25 mouse cellular contexts compared by ENCODE assay signal in the genomic region with DNA sequence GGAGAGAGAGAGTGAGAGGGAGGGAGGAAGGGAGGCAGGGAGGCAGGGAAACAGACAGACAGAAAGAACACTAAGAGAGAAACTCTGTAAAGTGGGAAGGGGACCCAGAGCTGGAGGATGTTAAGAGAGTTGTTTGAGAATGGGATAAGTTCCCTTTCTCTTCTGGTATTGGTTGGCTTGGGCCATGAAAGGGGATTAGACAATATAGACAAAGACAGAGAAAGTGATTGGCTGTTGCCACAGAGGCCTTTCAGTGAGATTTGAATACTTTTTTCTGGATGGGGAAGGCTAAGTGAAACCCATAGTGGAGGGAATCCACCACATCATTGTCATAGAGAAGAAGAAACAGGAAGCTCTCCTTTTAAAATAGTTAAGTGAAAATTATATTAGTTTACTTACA.
"Had no signal": no experiment of that assay in that cellular context is flagged by ENCODE, and none has a peak within 500 bp of the region (broad histone marks: within the 10 kb centered on the region; RNA-seq: fewer than 3 reads in every experiment).

No protein-coding gene starts in this region.

- H3K9me3 ChIP-seq: heart, embryonic 10.5 days; hindbrain, embryonic 13.5 days; hindbrain, embryonic 15.5 days; kidney, embryonic 15.5 days; limb, embryonic 13.5 days; limb, embryonic 15.5 days; liver, embryonic 12.5 days had no signal

- H3K4me1 ChIP-seq: heart, embryonic 10.5 days; heart, embryonic 12.5 days; hindbrain, embryonic 13.5 days; hindbrain, embryonic 15.5 days; kidney, embryonic 15.5 days; limb, embryonic 15.5 days; liver, embryonic 12.5 days had no signal

- DNase-seq: gastrocnemius, adult 2 months; gastrocnemius, postnatal 10 days; gastrocnemius, postnatal 25 days; heart, adult 18-20 months; heart, postnatal 10 days; heart, postnatal 36 days; kidney, adult 11 months; kidney, adult 2 months; kidney, adult 9 months; kidney, postnatal 14 days; kidney, postnatal 36 days; layer of hippocampus, adult 9-11 months; layer of hippocampus, postnatal 36 days; left cerebral cortex, postnatal 4 days had no signal

- H3K4me3 ChIP-seq: gastrocnemius, adult 2 months; heart, embryonic 10.5 days; heart, embryonic 12.5 days; hindbrain, embryonic 13.5 days; hindbrain, embryonic 15.5 days; kidney, embryonic 15.5 days; limb, embryonic 13.5 days; limb, embryonic 15.5 days; liver, embryonic 12.5 days had no signal

- ATAC-seq: hindbrain, postnatal 0 days; intestine, embryonic 16.5 days; liver, embryonic 12.5 days had no signal

- H3K4me2 ChIP-seq: heart, embryonic 12.5 days; hindbrain, embryonic 13.5 days; hindbrain, embryonic 15.5 days; kidney, embryonic 15.5 days; limb, embryonic 13.5 days; limb, embryonic 15.5 days; liver, embryonic 12.5 days had no signal

- H3K27ac ChIP-seq: gastrocnemius, adult 2 months; heart, embryonic 10.5 days; hindbrain, embryonic 13.5 days; hindbrain, embryonic 15.5 days; hindbrain, postnatal 0 days; kidney, embryonic 15.5 days; kidney, postnatal 0 days; limb, embryonic 13.5 days; limb, embryonic 15.5 days; liver, embryonic 12.5 days had no signal

- H3K9ac ChIP-seq: heart, embryonic 12.5 days; hindbrain, embryonic 13.5 days; hindbrain, embryonic 15.5 days; kidney, embryonic 15.5 days; limb, embryonic 13.5 days; limb, embryonic 15.5 days; liver, embryonic 12.5 days had no signal

- H3K27me3 ChIP-seq: heart, embryonic 12.5 days; hindbrain, embryonic 13.5 days; hindbrain, embryonic 15.5 days; kidney, embryonic 15.5 days; limb, embryonic 13.5 days; limb, embryonic 15.5 days; liver, embryonic 12.5 days had no signal

- H3K36me3 ChIP-seq: heart, embryonic 10.5 days; heart, embryonic 12.5 days; hindbrain, embryonic 13.5 days; hindbrain, embryonic 15.5 days; kidney, embryonic 15.5 days; limb, embryonic 13.5 days; limb, embryonic 15.5 days; liver, embryonic 12.5 days had no signal
